Comparison of ENCODE assay signal across 8 mouse cellular contexts in the genomic region with DNA sequence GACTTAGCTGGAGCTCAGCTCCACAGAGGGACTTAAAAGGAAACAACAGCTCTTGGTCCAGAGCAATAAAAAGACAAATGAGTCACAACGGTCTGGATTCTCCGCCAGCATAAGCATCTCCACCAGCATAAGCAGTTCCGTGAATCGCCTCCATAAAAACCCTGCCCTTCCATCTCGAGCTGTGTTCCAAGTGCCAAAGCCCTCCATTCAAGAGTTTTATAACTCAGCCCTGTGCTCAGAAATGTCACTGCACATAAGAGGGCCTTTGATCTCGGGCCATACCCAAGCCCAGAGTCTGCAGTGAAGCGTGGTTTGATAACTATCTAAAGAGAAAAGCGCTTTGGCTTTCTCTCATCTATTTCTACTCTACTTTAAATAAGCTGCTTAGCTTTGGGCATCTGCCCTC.
DNase-seq lines count a peak whose midpoint lies in the region; ATAC-seq and TF ChIP-seq lines count a peak whose summit lies in the region.

No protein-coding gene starts in this region.

- 17% methylated on average over 8 of the region's 8 CpGs for WGBS in kidney, postnatal 0 days
- 32% methylated on average over 8 of the region's 8 CpGs for WGBS in limb, embryonic 15.5 days
- WGBS in stomach, postnatal 0 days: 36% methylated on average over 8 of the region's 8 CpGs

- no peaks in the 10 kb centered on the region for H3K27me3 ChIP-seq in kidney, postnatal 0 days (ENCODE audit: insufficient read depth, low read length)
- no peaks in the 10 kb centered on the region for H3K27me3 ChIP-seq in limb, embryonic 15.5 days
- H3K27me3 ChIP-seq in stomach, postnatal 0 days (ENCODE audit: control insufficient read depth, insufficient read depth, low read length): no peaks in the 10 kb centered on the region

- no peaks in the 10 kb centered on the region for H3K36me3 ChIP-seq in kidney, postnatal 0 days (ENCODE audit: insufficient read depth, low read length)
- H3K36me3 ChIP-seq in limb, embryonic 15.5 days: no peaks in the 10 kb centered on the region
- H3K36me3 ChIP-seq in stomach, postnatal 0 days (ENCODE audit: control insufficient read depth, insufficient read depth, low read length): no peaks in the 10 kb centered on the region

- DNase-seq in adrenal gland, adult 2 months: peak; percentile 21
- DNase-seq in adrenal gland, postnatal 4 days (ENCODE audit: low spot score in 2 of 2): no peak
- DNase-seq in kidney, postnatal 0 days (ENCODE audit: low spot score): peak; percentile 56
- no peak for DNase-seq in kidney, postnatal 14 days
- DNase-seq in stomach, postnatal 0 days (ENCODE audit: low spot score): no peak
- no peak for DNase-seq in adipocyte (ENCODE audit: low spot score)

- no peak overlapping the region for H3K27ac ChIP-seq in kidney, postnatal 0 days
- peak overlapping the region; percentile 5 for H3K27ac ChIP-seq in limb, embryonic 15.5 days
- peak overlapping the region; percentile 81 for H3K27ac ChIP-seq in stomach, postnatal 0 days (replicated peaks)

- TF ChIP-seq CTCF in kidney, postnatal 0 days (IDR thresholded peaks at IDR 0.05; ENCODE audit: low read depth): no peak
- TF ChIP-seq CTCF in stomach, postnatal 0 days (IDR thresholded peaks at IDR 0.05; ENCODE audit: low read depth): no peak

- H3K4me2 ChIP-seq in kidney, postnatal 0 days (ENCODE audit: low read length): no peak overlapping the region
- no peak overlapping the region for H3K4me2 ChIP-seq in limb, embryonic 15.5 days
- H3K4me2 ChIP-seq in stomach, postnatal 0 days (replicated peaks; ENCODE audit: low read depth): no peak overlapping the region

- no peak overlapping the region for H3K4me3 ChIP-seq in kidney, postnatal 0 days (replicated peaks; ENCODE audit: low read depth, low read length)
- no peak overlapping the region for H3K4me3 ChIP-seq in limb, embryonic 15.5 days
- no peak overlapping the region for H3K4me3 ChIP-seq in stomach, postnatal 0 days (ENCODE audit: low read depth, low read length)

- ATAC-seq in kidney, postnatal 0 days (replicated peaks; ENCODE audit: low FRiP score, low read depth): 0 out of 2 replicates have a peak, but pooled peaks have one; percentile 25
- 0 out of 2 replicates have a peak, but pooled peaks have one; percentile 24 for ATAC-seq in limb, embryonic 15.5 days (ENCODE audit: insufficient number of reproducible peaks, low FRiP score, low TSS enrichment, low read depth)
- peak; percentile 66; the same call in 1 of the 2 replicates for ATAC-seq in stomach, postnatal 0 days (ENCODE audit: low FRiP score, low TSS enrichment)
- no peak for ATAC-seq in cerebellum, adult (ENCODE audit: insufficient number of reproducible peaks, low FRiP score, low TSS enrichment)

- TF ChIP-seq EP300 in stomach, postnatal 0 days (optimal IDR thresholded peaks at IDR 0.05): no peak

- H3K4me1 ChIP-seq in kidney, postnatal 0 days (replicated peaks; ENCODE audit: insufficient read depth, low read length): no peaks in the 10 kb centered on the region
- H3K4me1 ChIP-seq in limb, embryonic 15.5 days: peaks cover 6% of the 10 kb centered on the region; the same call in 1 of the 2 replicates
- H3K4me1 ChIP-seq in stomach, postnatal 0 days (replicated peaks; ENCODE audit: control insufficient read depth, insufficient read depth): no peaks in the 10 kb centered on the region

- no peaks in the 10 kb centered on the region for H3K9me3 ChIP-seq in kidney, postnatal 0 days (replicated peaks; ENCODE audit: low read length)
- H3K9me3 ChIP-seq in limb, embryonic 15.5 days: no peaks in the 10 kb centered on the region
- no peaks in the 10 kb centered on the region for H3K9me3 ChIP-seq in stomach, postnatal 0 days (ENCODE audit: control insufficient read depth, low read length)

- no peak overlapping the region for H3K9ac ChIP-seq in kidney, postnatal 0 days (ENCODE audit: low read depth, low read length)
- no peak overlapping the region for H3K9ac ChIP-seq in limb, embryonic 15.5 days
- H3K9ac ChIP-seq in stomach, postnatal 0 days (ENCODE audit: low read length): no peak overlapping the region

Comparison
In these comparisons a context has a peak if more than half of its experiments do, and no peak if none do; other contexts are left out.
1. DNase-seq: peak in adrenal gland, adult 2 months (single experiment) and kidney, postnatal 0 days (single experiment); none in adrenal gland, postnatal 4 days (0 of 2), kidney, postnatal 14 days (single experiment), stomach, postnatal 0 days (single experiment) and adipocyte (single experiment).